In the genomic region with DNA sequence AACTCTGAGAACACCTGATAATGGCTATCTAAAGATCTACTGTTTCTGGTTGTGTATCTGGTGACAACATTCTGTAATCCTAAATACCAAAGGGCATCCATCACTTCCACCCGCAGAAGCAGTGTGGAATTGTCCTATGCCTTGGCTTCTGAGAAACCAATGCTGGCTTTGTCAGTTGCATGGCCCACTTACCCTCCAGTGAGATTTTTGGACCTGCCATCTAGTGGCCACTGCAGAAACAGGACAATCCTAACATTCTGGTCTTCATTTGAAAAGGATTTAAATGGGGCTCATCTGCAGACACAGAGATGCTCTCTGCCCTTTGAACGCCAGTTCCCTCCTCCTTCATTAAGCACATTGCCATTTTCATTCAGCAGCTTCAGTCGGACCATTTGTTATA, we compare ENCODE assay signal across 8 mouse cellular contexts.
DNase-seq lines count a peak whose midpoint lies in the region; ATAC-seq and TF ChIP-seq lines count a peak whose summit lies in the region.

No protein-coding gene starts in this region.

- in situ Hi-C loops in Patski (cut with MboI; ENCODE audit: low pct_unique_long_range_greater_than_20kb) = no loop called here

- POLR2A ChIA-PET in Patski (lab: Charles Lee) = interaction anchor here (0.6 to 0.8 kb wide), 2 partner anchors 9 to 279 kb away, joined by 3 to 5 read pairs; no protein-coding TSS in a partner anchor

- H3K27me3 ChIP-seq in Patski = no peaks in the 10 kb centered on the region

- DNase-seq in heart, postnatal 10 days = peak; percentile 39 to 41
- no peak for DNase-seq in heart, adult 9 months (ENCODE audit: low spot score in 2 of 2)
- DNase-seq in 3T3-L1 (ENCODE audit: low read depth, low spot score) (peak; percentile 62), Patski (ENCODE audit: low read depth, low spot score) (no peak)
- DNase-seq in embryo, embryonic 11 days = peak; percentile 55
- DNase-seq in T-cell, adult 2 months (ENCODE audit: low spot score) = no peak
- no peak for DNase-seq in gastrocnemius, postnatal 4 days (ENCODE audit: low spot score in 2 of 2)

- no peak for ATAC-seq in Patski
- ATAC-seq in megakaryocyte, adult 5-6 weeks (ENCODE audit: poor library complexity, severe bottlenecking) = 0 out of 2 replicates have a peak, but pooled peaks have one; percentile 38

- CTCF ChIA-PET in Patski (lab: Charles Lee) = interaction anchor here (0.8 to 1.7 kb wide), 3 partner anchors 13 to 84 kb away, joined by 3 to 6 read pairs (median 3); no protein-coding TSS in a partner anchor

- intact Hi-C loops in heart, postnatal 10 days (cut with DNase I) = no loop called here

- peak; percentile 71 for TF ChIP-seq CTCF in Patski (IDR thresholded peaks at IDR 0.05)

Comparison
In these comparisons a context has a peak if more than half of its experiments do, and no peak if none do; other contexts are left out.
1. DNase-seq: peak in heart, postnatal 10 days (2 of 2), 3T3-L1 (single experiment) and embryo, embryonic 11 days (single experiment); none in heart, adult 9 months (0 of 2), Patski (single experiment), T-cell, adult 2 months (single experiment) and gastrocnemius, postnatal 4 days (0 of 2).